Mouse (Mus musculus) thymus, postnatal 10 days (tissue): Measurements from ENCODE around the gene Mapkap1.

ENCODE experiments used
- DNase-seq, 2 experiments: peaks; one replicate each; pipeline ENCODE4 v3.0.0; 2021; ENCODE audit warnings: low spot score in 2 of 2

Gene Mapkap1

GRCm38 (mm10) chr2:34630445-34630844 lies 223.9 kb downstream of the Mapkap1 start:
- no peak for DNase-seq

- DNase-seq = no peak
Observed at GRCm38 (mm10) chr2:34632051-34632450, 225.5 kb downstream of the Mapkap1 start.

GRCm38 (mm10) chr2:34635249-34636165 lies 228.9 kb downstream of the Mapkap1 start:
- no peak for DNase-seq

GRCm38 (mm10) chr2:34638955-34639650 lies 232.5 kb downstream of the Mapkap1 start:
- peak; percentile 73 to 86 for DNase-seq

- DNase-seq = no peak
Observed at GRCm38 (mm10) chr2:34639725-34640124, 233.2 kb downstream of the Mapkap1 start.

- DNase-seq = peak; percentile 33 to 65
Observed at GRCm38 (mm10) chr2:34642351-34642750, 235.8 kb downstream of the Mapkap1 start.

GRCm38 (mm10) chr2:34644571-34645526 lies 238.3 kb downstream of the Mapkap1 start:
- peak; percentile 20 to 39 for DNase-seq

GRCm38 (mm10) chr2:34645851-34646540 lies 239.4 kb downstream of the Mapkap1 start:
- DNase-seq = peak; percentile 74 to 85

GRCm38 (mm10) chr2:34646541-34646865 lies 239.9 kb downstream of the Mapkap1 start:
- no peak for DNase-seq

GRCm38 (mm10) chr2:34647410-34647809 lies 240.8 kb downstream of the Mapkap1 start:
- DNase-seq = no peak

- no peak for DNase-seq
Observed at GRCm38 (mm10) chr2:34667820-34668219, 261.2 kb downstream of the Mapkap1 start.

GRCm38 (mm10) chr2:34668440-34669191 lies 262.0 kb downstream of the Mapkap1 start:
- peak; percentile 21 to 39 for DNase-seq

GRCm38 (mm10) chr2:34669203-34669746 lies 262.7 kb downstream of the Mapkap1 start:
- no peak for DNase-seq

GRCm38 (mm10) chr2:34670470-34670869 lies 263.9 kb downstream of the Mapkap1 start:
- DNase-seq = no peak

- peak; percentile 35 to 65 for DNase-seq
Observed at GRCm38 (mm10) chr2:34671385-34672026, 264.9 kb downstream of the Mapkap1 start.

GRCm38 (mm10) chr2:34673846-34674245 lies 267.3 kb downstream of the Mapkap1 start:
- no peak for DNase-seq
